Mouse (Mus musculus) embryo, embryonic 11 days (tissue): ENCODE measurements around the gene Tsga13.

ENCODE experiments used
- DNase-seq: peaks from one replicate; pipeline ENCODE4 v3.0.0-alpha.2; 2015

Gene Tsga13

DNA sequence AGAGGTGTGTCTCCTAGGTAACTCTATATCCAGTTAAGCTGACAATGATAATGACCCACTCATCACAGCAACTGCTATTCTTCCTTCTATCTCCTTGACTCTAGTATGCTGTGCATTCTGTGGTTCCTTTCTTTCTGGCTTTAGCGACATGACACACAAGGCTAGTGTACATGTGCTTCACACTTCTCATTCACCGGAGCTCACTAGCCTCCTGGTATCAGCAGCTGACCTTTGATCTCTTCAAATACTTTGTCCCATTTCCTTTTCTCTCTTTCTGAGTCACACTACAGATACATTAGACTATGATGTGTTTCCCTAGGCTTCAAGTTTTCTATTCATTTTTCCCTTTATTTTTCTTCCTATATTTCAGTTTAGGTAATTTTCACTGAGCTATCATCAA lies 60.2 kb downstream of the Tsga13 start:
- DNase-seq = no peak

DNA sequence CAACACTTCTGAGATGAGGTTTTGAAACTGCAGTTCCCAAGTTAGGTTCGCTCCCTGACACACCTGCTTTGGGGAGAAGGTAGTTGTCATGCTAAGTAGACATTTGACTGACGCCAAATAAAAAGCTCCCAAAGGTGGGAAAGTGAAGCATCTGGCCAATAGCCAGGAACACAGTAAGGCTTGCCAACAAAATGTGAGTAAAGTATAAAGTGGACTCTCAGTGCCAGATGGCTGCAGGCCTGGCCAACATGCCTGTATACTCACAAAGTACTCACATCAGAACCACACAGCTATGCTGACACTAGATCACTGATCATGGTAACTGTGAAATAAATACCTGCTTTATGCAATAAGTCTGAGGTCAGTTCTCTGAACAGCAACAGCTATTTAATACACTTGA lies 65.6 kb downstream of the Tsga13 start:
- no peak for DNase-seq
